8 mouse cellular contexts compared by ENCODE assay signal in the genomic region with DNA sequence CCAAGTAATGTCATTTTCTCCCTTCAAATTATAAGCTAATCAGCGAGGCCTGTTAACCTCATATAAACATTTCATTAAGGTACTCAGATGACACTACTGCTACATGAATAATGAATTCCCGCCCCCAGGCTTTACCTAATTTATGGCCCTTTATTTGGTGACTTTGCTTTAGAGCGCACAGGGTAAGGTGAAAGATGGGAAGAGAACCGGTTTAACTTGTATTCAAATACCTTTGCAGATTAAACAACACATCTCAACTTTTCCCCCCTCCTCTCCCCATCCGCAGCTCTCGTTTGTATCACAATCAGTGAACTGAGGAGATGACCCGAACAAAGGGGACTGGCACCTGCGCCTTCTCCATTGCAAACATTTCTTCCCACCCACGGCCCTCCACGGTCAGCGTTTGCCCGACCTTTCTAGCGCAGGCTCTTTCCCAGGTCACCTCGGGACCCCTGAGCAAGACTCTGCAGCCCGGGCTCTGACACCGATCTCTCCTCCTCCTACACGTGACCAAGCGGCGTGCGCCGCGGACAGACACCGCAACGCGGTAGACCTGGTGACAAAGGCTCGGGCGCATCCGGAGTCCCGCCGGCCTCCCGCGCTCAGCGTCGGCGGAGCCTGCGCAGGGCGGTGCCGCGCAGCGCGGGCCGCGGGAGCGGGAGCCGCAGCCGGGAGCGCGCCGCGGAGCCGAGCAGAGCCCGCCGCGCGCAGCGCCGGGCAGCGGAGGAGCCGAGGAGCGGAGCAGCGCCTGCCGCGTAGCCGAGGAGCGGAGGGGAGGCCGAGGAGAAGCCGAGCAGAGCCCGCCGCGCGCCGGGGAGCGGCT. TPM values are rescaled to one million over a fixed set of nuclear protein-coding genes. Genes with fewer than 3 reads are reported as not detected.
A peak's percentile ranks its signal among the peaks of the same experiment; 100 is the strongest.
DNase-seq lines count a peak whose midpoint lies in the region; ATAC-seq and TF ChIP-seq lines count a peak whose summit lies in the region.

Gene Jmjd1c, plus strand, starts transcription at position 328 of the 823 bp plus-strand sequence.

- 1% methylated on average over 71 of the region's 73 CpGs for WGBS in heart, embryonic 10.5 days
- WGBS in kidney, embryonic 14.5 days, result under 1% methylated on average over 52 of the region's 73 CpGs
- 2% methylated on average over 41 of the region's 73 CpGs for WGBS in stomach, embryonic 14.5 days

- peak within 1 kb of the TSS; percentile 74 for H3K4me2 ChIP-seq in kidney, embryonic 14.5 days (replicated peaks; ENCODE audit: low read depth, low read length)
- peak within 1 kb of the TSS; percentile 67 for H3K4me2 ChIP-seq in stomach, embryonic 14.5 days (replicated peaks; ENCODE audit: low read depth, low read length)

- H3K27ac ChIP-seq in heart, embryonic 10.5 days, result peak within 1 kb of the TSS; percentile 100
- H3K27ac ChIP-seq in kidney, embryonic 14.5 days (ENCODE audit: low read depth, low read length), result peak within 1 kb of the TSS; percentile 99
- H3K27ac ChIP-seq in stomach, embryonic 14.5 days (ENCODE audit: low read length), result peak within 1 kb of the TSS; percentile 100

- TF ChIP-seq POLR2A in brain, embryonic 14.5 days (IDR thresholded peaks at IDR 0.05; ENCODE audit: borderline replicate concordance, extremely low read depth, insufficient read depth, insufficient read length, poor library complexity, severe bottlenecking), result peak; percentile 97

- peak; percentile 77 for ATAC-seq in kidney, embryonic 14.5 days (ENCODE audit: low FRiP score, low TSS enrichment)
- ATAC-seq in monocyte, adult 5-6 weeks (replicated peaks; ENCODE audit: insufficient number of reproducible peaks, low FRiP score, low TSS enrichment, poor library complexity, severe bottlenecking), result no peak; the same call in 1 of the 2 replicates
- peak; percentile 86 for ATAC-seq in stomach, embryonic 14.5 days (ENCODE audit: insufficient number of reproducible peaks, insufficient read depth, low FRiP score, low read depth)

- H3K27me3 ChIP-seq in erythroblast, embryonic 14.5 days (ENCODE audit: control insufficient read depth), result peaks cover 4% of the 10 kb centered on the region
- no peaks in the 10 kb centered on the region for H3K27me3 ChIP-seq in heart, embryonic 10.5 days (ENCODE audit: insufficient read depth, poor library complexity, severe bottlenecking)
- H3K27me3 ChIP-seq in kidney, embryonic 14.5 days (ENCODE audit: control insufficient read depth, insufficient read depth, low read length), result no peaks in the 10 kb centered on the region
- H3K27me3 ChIP-seq in stomach, embryonic 14.5 days (ENCODE audit: control insufficient read depth, insufficient read depth, low read length), result no peaks in the 10 kb centered on the region

- peak within 1 kb of the TSS; percentile 84 for H3K4me3 ChIP-seq in erythroblast, embryonic 14.5 days (replicated peaks)
- H3K4me3 ChIP-seq in heart, embryonic 10.5 days, result peak within 1 kb of the TSS; percentile 94
- peak within 1 kb of the TSS; percentile 98 for H3K4me3 ChIP-seq in kidney, embryonic 14.5 days (ENCODE audit: low read length)
- peak within 1 kb of the TSS; percentile 94 for H3K4me3 ChIP-seq in stomach, embryonic 14.5 days (ENCODE audit: low read depth, low read length)

- no peak for TF ChIP-seq CTCF in brain, embryonic 14.5 days (IDR thresholded peaks at IDR 0.05; ENCODE audit: borderline replicate concordance, extremely low read depth, insufficient read depth, insufficient read length)

- peak within 1 kb of the TSS; percentile 100 for H3K9ac ChIP-seq in kidney, embryonic 14.5 days (ENCODE audit: low read depth, low read length)
- peak within 1 kb of the TSS; percentile 98 for H3K9ac ChIP-seq in stomach, embryonic 14.5 days (replicated peaks; ENCODE audit: low read depth, low read length)

- H3K9me3 ChIP-seq in erythroblast, embryonic 14.5 days (ENCODE audit: control insufficient read depth, low read length), result no peaks in the 10 kb centered on the region
- no peaks in the 10 kb centered on the region for H3K9me3 ChIP-seq in heart, embryonic 10.5 days
- H3K9me3 ChIP-seq in kidney, embryonic 14.5 days (ENCODE audit: control insufficient read depth, low read length), result no peaks in the 10 kb centered on the region
- no peaks in the 10 kb centered on the region for H3K9me3 ChIP-seq in stomach, embryonic 14.5 days (ENCODE audit: control insufficient read depth, low read depth, low read length)

- peak; percentile 55 to 59 for DNase-seq in CD8-positive naive resting alpha-beta T cell, adult 2 months (ENCODE audit: low read depth in 2 of 2, low spot score in 2 of 2)
- DNase-seq in brain, embryonic 14.5 days (ENCODE audit: low read depth), result peak; percentile 95
- DNase-seq in heart, embryonic 10.5 days (ENCODE audit: low spot score), result peak; percentile 93
- DNase-seq in liver, result peak; percentile 77

- H3K4me1 ChIP-seq in erythroblast, embryonic 14.5 days (ENCODE audit: control insufficient read depth), result peaks cover 35% of the 10 kb centered on the region
- peaks cover 37% of the 10 kb centered on the region for H3K4me1 ChIP-seq in heart, embryonic 10.5 days
- H3K4me1 ChIP-seq in kidney, embryonic 14.5 days (ENCODE audit: control insufficient read depth, insufficient read depth, low read length), result peaks cover 32% of the 10 kb centered on the region
- H3K4me1 ChIP-seq in stomach, embryonic 14.5 days (ENCODE audit: control insufficient read depth, insufficient read depth, low read length), result peaks cover 24% of the 10 kb centered on the region; the same call in 1 of the 2 replicates

- H3K36me3 ChIP-seq in erythroblast, embryonic 14.5 days (ENCODE audit: control insufficient read depth), result no peaks in the 10 kb centered on the region
- peaks cover 2% of the 10 kb centered on the region; the same call in 1 of the 2 replicates for H3K36me3 ChIP-seq in heart, embryonic 10.5 days
- H3K36me3 ChIP-seq in kidney, embryonic 14.5 days (ENCODE audit: control insufficient read depth, insufficient read depth, low read length), result no peaks in the 10 kb centered on the region
- H3K36me3 ChIP-seq in stomach, embryonic 14.5 days (ENCODE audit: control insufficient read depth, insufficient read depth, low read length), result no peaks in the 10 kb centered on the region; the same call in 1 of the 2 replicates

RNA-seq across cellular contexts. Expression of gene Jmjd1c, which starts in this region (rescaled TPM):
- 29.1 and 42.4 TPM in 2 replicates for polyA plus RNA-seq in brain, embryonic 14.5 days (2012; rRNA removed)
- polyA plus RNA-seq in erythroblast, embryonic 14.5 days (2012), result 0.06 and 0.09 TPM in 2 replicates
- 27.8 and 30.4 TPM in 2 replicates for polyA plus RNA-seq in heart, embryonic 10.5 days (2016; fragmentation: Nextera tagmentation; extraction: Ambion mirVana)
- 51.1 and 54.9 TPM in 2 replicates for polyA plus RNA-seq in kidney, embryonic 14.5 days (2014; fragmentation: Nextera tagmentation; extraction: Ambion mirVana)
- total RNA-seq in monocyte, adult 5-6 weeks (2017), result 110 to 165 TPM (median 124 TPM) in 3 replicates
- polyA plus RNA-seq in stomach, embryonic 14.5 days (2014; fragmentation: Nextera tagmentation; extraction: Ambion mirVana), result 55.0 and 58.2 TPM in 2 replicates

Comparison
In these comparisons a context has a peak if more than half of its experiments do, and no peak if none do; other contexts are left out.
1. RNA of gene Jmjd1c (polyA plus RNA-seq): 55.0 to 58.2 TPM in stomach, embryonic 14.5 days, 51.1 to 54.9 TPM in kidney, embryonic 14.5 days, 29.1 to 42.4 TPM in brain, embryonic 14.5 days and 27.8 to 30.4 TPM in heart, embryonic 10.5 days; 0.06 to 0.09 TPM in erythroblast, embryonic 14.5 days; every median in the first group is over 10 times any median in the second.
2. Peak in every context shown above with its lines, with median percentiles within 50 percentile points of each other: DNase-seq, H3K4me3 ChIP-seq and H3K27ac ChIP-seq.